ENCODE assay signal across 25 mouse cellular contexts in genomic region chr4:46661433-46661832, GRCm38 (mm10).
"Had no signal": no experiment of that assay in that cellular context is flagged by ENCODE, and none has a peak within 500 bp of the region (broad histone marks: within the 10 kb centered on the region; RNA-seq: fewer than 3 reads in every experiment).

No protein-coding gene starts in this region.

- H3K36me3 ChIP-seq: heart, embryonic 13.5 days; heart, embryonic 15.5 days; hindbrain, embryonic 13.5 days; hindbrain, embryonic 15.5 days; kidney, embryonic 15.5 days; limb, embryonic 13.5 days; limb, embryonic 15.5 days had no signal

- H3K27ac ChIP-seq: heart, adult 2 months; heart, embryonic 13.5 days; heart, embryonic 15.5 days; hindbrain, embryonic 13.5 days; hindbrain, embryonic 15.5 days; hindbrain, postnatal 0 days; kidney, embryonic 15.5 days; kidney, postnatal 0 days; limb, embryonic 13.5 days; limb, embryonic 15.5 days had no signal

- H3K9me3 ChIP-seq: heart, embryonic 13.5 days; heart, embryonic 15.5 days; hindbrain, embryonic 13.5 days; hindbrain, embryonic 15.5 days; kidney, embryonic 15.5 days; limb, embryonic 13.5 days; limb, embryonic 15.5 days had no signal

- ATAC-seq: forebrain, postnatal 0 days; hindbrain, postnatal 0 days had no signal

- H3K9ac ChIP-seq: forebrain, postnatal 0 days; heart, embryonic 13.5 days; heart, embryonic 15.5 days; hindbrain, embryonic 13.5 days; hindbrain, embryonic 15.5 days; kidney, embryonic 15.5 days; limb, embryonic 13.5 days; limb, embryonic 15.5 days had no signal

- H3K4me2 ChIP-seq: heart, embryonic 11.5 days; heart, embryonic 13.5 days; heart, embryonic 15.5 days; hindbrain, embryonic 13.5 days; hindbrain, embryonic 15.5 days; kidney, embryonic 15.5 days; limb, embryonic 13.5 days; limb, embryonic 15.5 days had no signal

- H3K27me3 ChIP-seq: heart, embryonic 15.5 days; hindbrain, embryonic 15.5 days; kidney, embryonic 15.5 days; limb, embryonic 13.5 days had no signal

- DNase-seq: forebrain, postnatal 0 days; gastrocnemius, postnatal 14 days; gastrocnemius, postnatal 36 days; heart, adult 11 months; heart, adult 2 months; heart, postnatal 14 days; heart, postnatal 36 days; kidney, adult 11 months; kidney, adult 2 months; kidney, adult 9 months; kidney, postnatal 14 days; kidney, postnatal 36 days; layer of hippocampus, adult 9-11 months; layer of hippocampus, postnatal 36 days; left cerebral cortex, postnatal 4 days had no signal

- H3K4me3 ChIP-seq: heart, adult 2 months; heart, embryonic 13.5 days; heart, embryonic 15.5 days; hindbrain, embryonic 13.5 days; hindbrain, embryonic 15.5 days; kidney, embryonic 15.5 days; limb, embryonic 13.5 days; limb, embryonic 15.5 days had no signal
